29 mouse cellular contexts compared by ENCODE assay signal in genomic region chr1:55702106-55702505, GRCm38 (mm10).
DNase-seq lines count a peak whose midpoint lies in the region; ATAC-seq lines count a peak whose summit lies in the region.
"Had no signal": no experiment of that assay in that cellular context is flagged by ENCODE, and none has a peak within 500 bp of the region (broad histone marks: within the 10 kb centered on the region; RNA-seq: fewer than 3 reads in every experiment).

No protein-coding gene starts in this region.

- H3K4me1 ChIP-seq in forebrain, embryonic 12.5 days: peaks cover 39% of the 10 kb centered on the region
- peaks cover 27% of the 10 kb centered on the region for H3K4me1 ChIP-seq in forebrain, embryonic 15.5 days
- peaks cover 24% of the 10 kb centered on the region for H3K4me1 ChIP-seq in midbrain, embryonic 11.5 days (ENCODE audit: control insufficient read depth, insufficient read depth, low read length)
- H3K4me1 ChIP-seq in midbrain, embryonic 15.5 days: peaks cover 23% of the 10 kb centered on the region
- peaks cover 23% of the 10 kb centered on the region for H3K4me1 ChIP-seq in midbrain, embryonic 14.5 days (ENCODE audit: control insufficient read depth, insufficient read depth, low read length)
- H3K4me1 ChIP-seq: embryonic facial prominence, embryonic 13.5 days; heart, embryonic 10.5 days; liver, embryonic 15.5 days; lung, embryonic 15.5 days; megakaryocyte, embryonic 14.5 days had no signal

- no peaks in the 10 kb centered on the region for H3K27me3 ChIP-seq in forebrain, embryonic 12.5 days
- H3K27me3 ChIP-seq in forebrain, embryonic 15.5 days: no peaks in the 10 kb centered on the region
- peaks cover 10% of the 10 kb centered on the region for H3K27me3 ChIP-seq in midbrain, embryonic 11.5 days (ENCODE audit: control insufficient read depth, insufficient read depth, low read length)
- no peaks in the 10 kb centered on the region for H3K27me3 ChIP-seq in midbrain, embryonic 15.5 days (replicated peaks)
- no peaks in the 10 kb centered on the region for H3K27me3 ChIP-seq in midbrain, embryonic 14.5 days (ENCODE audit: control insufficient read depth, insufficient read depth, low read length)
- H3K27me3 ChIP-seq: CH12.LX; embryonic facial prominence, embryonic 13.5 days; liver, embryonic 15.5 days; lung, embryonic 15.5 days; megakaryocyte, embryonic 14.5 days; neural tube, embryonic 13.5 days; Patski had no signal

- H3K36me3 ChIP-seq in forebrain, embryonic 12.5 days (replicated peaks): no peaks in the 10 kb centered on the region
- no peaks in the 10 kb centered on the region; the same call in 1 of the 2 replicates for H3K36me3 ChIP-seq in forebrain, embryonic 15.5 days
- H3K36me3 ChIP-seq in midbrain, embryonic 11.5 days (ENCODE audit: control insufficient read depth, insufficient read depth, low read length): no peaks in the 10 kb centered on the region
- no peaks in the 10 kb centered on the region for H3K36me3 ChIP-seq in midbrain, embryonic 15.5 days (replicated peaks)
- H3K36me3 ChIP-seq in midbrain, embryonic 14.5 days (ENCODE audit: control insufficient read depth, insufficient read depth, low read length): no peaks in the 10 kb centered on the region
- H3K36me3 ChIP-seq: embryonic facial prominence, embryonic 13.5 days; G1E; heart, embryonic 10.5 days; limb, embryonic 10.5 days; liver, embryonic 15.5 days; lung, embryonic 15.5 days; neural tube, embryonic 13.5 days had no signal

- no peak overlapping the region for H3K4me2 ChIP-seq in forebrain, embryonic 12.5 days
- H3K4me2 ChIP-seq in forebrain, embryonic 15.5 days (replicated peaks): no peak overlapping the region
- H3K4me2 ChIP-seq in midbrain, embryonic 11.5 days: 0 out of 2 replicates have a peak overlapping the region, but pooled peaks have one; percentile 3
- H3K4me2 ChIP-seq in midbrain, embryonic 15.5 days: no peak overlapping the region
- H3K4me2 ChIP-seq in midbrain, embryonic 14.5 days (ENCODE audit: low read length): no peak overlapping the region
- H3K4me2 ChIP-seq: embryonic facial prominence, embryonic 13.5 days; liver, embryonic 15.5 days; lung, embryonic 15.5 days; neural tube, embryonic 13.5 days had no signal

- H3K9me3 ChIP-seq in forebrain, embryonic 12.5 days: no peaks in the 10 kb centered on the region
- H3K9me3 ChIP-seq in forebrain, embryonic 15.5 days: no peaks in the 10 kb centered on the region
- no peaks in the 10 kb centered on the region for H3K9me3 ChIP-seq in midbrain, embryonic 11.5 days (ENCODE audit: control insufficient read depth, low read length)
- H3K9me3 ChIP-seq in midbrain, embryonic 15.5 days: no peaks in the 10 kb centered on the region
- H3K9me3 ChIP-seq in midbrain, embryonic 14.5 days (ENCODE audit: control insufficient read depth, low read length): no peaks in the 10 kb centered on the region
- H3K9me3 ChIP-seq: embryonic facial prominence, embryonic 13.5 days; G1E; heart, embryonic 10.5 days; limb, embryonic 10.5 days; liver, embryonic 15.5 days; lung, embryonic 15.5 days; neural tube, embryonic 13.5 days had no signal

- H3K9ac ChIP-seq in forebrain, embryonic 12.5 days: no peak overlapping the region
- H3K9ac ChIP-seq in forebrain, embryonic 15.5 days (replicated peaks): no peak overlapping the region
- no peak overlapping the region for H3K9ac ChIP-seq in midbrain, embryonic 11.5 days (ENCODE audit: low read length)
- no peak overlapping the region for H3K9ac ChIP-seq in midbrain, embryonic 15.5 days
- H3K9ac ChIP-seq in midbrain, embryonic 14.5 days (replicated peaks; ENCODE audit: low read length): no peak overlapping the region
- H3K9ac ChIP-seq: embryonic facial prominence, embryonic 13.5 days; liver, embryonic 15.5 days; lung, embryonic 15.5 days; neural tube, embryonic 13.5 days had no signal

- ATAC-seq in forebrain, embryonic 12.5 days (ENCODE audit: low FRiP score): peak; percentile 15; the same call in 1 of the 2 replicates
- no peak for ATAC-seq in forebrain, embryonic 15.5 days (replicated peaks)
- peak; percentile 25; the same call in 1 of the 2 replicates for ATAC-seq in midbrain, embryonic 11.5 days (ENCODE audit: low FRiP score)
- ATAC-seq in midbrain, embryonic 15.5 days (replicated peaks): no peak
- ATAC-seq in midbrain, embryonic 14.5 days (ENCODE audit: low FRiP score, low TSS enrichment): no peak
- ATAC-seq: Patski had no signal

- WGBS in forebrain, embryonic 12.5 days: 16% methylated on average over 3 of the region's 3 CpGs
- 20% methylated on average over 3 of the region's 3 CpGs for WGBS in forebrain, embryonic 15.5 days
- 17% methylated on average over 3 of the region's 3 CpGs for WGBS in midbrain, embryonic 11.5 days
- 15% methylated on average over 3 of the region's 3 CpGs for WGBS in midbrain, embryonic 15.5 days
- WGBS in midbrain, embryonic 14.5 days: 8% methylated on average over 3 of the region's 3 CpGs

- no peak overlapping the region; the same call in 1 of the 2 replicates for H3K27ac ChIP-seq in forebrain, embryonic 12.5 days
- H3K27ac ChIP-seq in forebrain, embryonic 15.5 days (replicated peaks): no peak overlapping the region
- no peak overlapping the region for H3K27ac ChIP-seq in midbrain, embryonic 11.5 days (ENCODE audit: low read depth, low read length)
- no peak overlapping the region for H3K27ac ChIP-seq in midbrain, embryonic 15.5 days
- H3K27ac ChIP-seq in midbrain, embryonic 14.5 days (replicated peaks; ENCODE audit: low read depth, low read length): no peak overlapping the region
- H3K27ac ChIP-seq: embryonic facial prominence, embryonic 13.5 days; gastrocnemius, adult 2 months; heart, embryonic 10.5 days; kidney, postnatal 0 days; left cerebral cortex, adult 2 months; limb, embryonic 10.5 days; liver, embryonic 15.5 days; lung, embryonic 15.5 days; neural tube, embryonic 13.5 days; stomach, postnatal 0 days had no signal

- no peak overlapping the region for H3K4me3 ChIP-seq in forebrain, embryonic 12.5 days (replicated peaks)
- no peak overlapping the region for H3K4me3 ChIP-seq in forebrain, embryonic 15.5 days
- no peak overlapping the region for H3K4me3 ChIP-seq in midbrain, embryonic 11.5 days (ENCODE audit: low read depth, low read length)
- no peak overlapping the region for H3K4me3 ChIP-seq in midbrain, embryonic 15.5 days
- no peak overlapping the region for H3K4me3 ChIP-seq in midbrain, embryonic 14.5 days (replicated peaks; ENCODE audit: low read depth, low read length)
- H3K4me3 ChIP-seq: embryonic facial prominence, embryonic 13.5 days; erythroblast, embryonic 14.5 days; gastrocnemius, adult 2 months; heart, embryonic 10.5 days; left cerebral cortex, adult 2 months; limb, embryonic 10.5 days; liver, embryonic 15.5 days; lung, embryonic 15.5 days; megakaryocyte, embryonic 14.5 days; neural tube, embryonic 13.5 days had no signal

- peak; percentile 83 for DNase-seq in midbrain, embryonic 11.5 days (ENCODE audit: low spot score, missing footprints)
- DNase-seq in embryo, embryonic 11 days: peak; percentile 27
- DNase-seq in midbrain, embryonic 14.5 days: peak; percentile 44
- DNase-seq in thymus, postnatal 36 days: no peak
- DNase-seq in gastrocnemius, postnatal 25 days: no peak
- DNase-seq: B cell, adult 2 months; cerebellum, adult 2 months; gastrocnemius, adult 2 months; kidney, adult 2 months; layer of hippocampus, adult 9-11 months; liver; lung, postnatal 36 days had no signal

Comparison
In these comparisons a context has a peak if more than half of its experiments do, and no peak if none do; other contexts are left out.
1. ATAC-seq: peak in forebrain, embryonic 12.5 days (single experiment) and midbrain, embryonic 11.5 days (single experiment); none in forebrain, embryonic 15.5 days (single experiment), midbrain, embryonic 15.5 days (single experiment) and midbrain, embryonic 14.5 days (single experiment).
2. DNase-seq: peak in midbrain, embryonic 11.5 days (single experiment), embryo, embryonic 11 days (single experiment) and midbrain, embryonic 14.5 days (single experiment); none in thymus, postnatal 36 days (0 of 2) and gastrocnemius, postnatal 25 days (single experiment).